Mouse (Mus musculus) c-Kit-negative CD71-positive TER-119-positive erythroid progenitor cells, embryonic 14.5 days (primary cell): Measurements from ENCODE around the gene Zfp142.

ENCODE experiments used
- DNase-seq: peaks from one replicate; pipeline ENCODE4 v3.0.0-alpha.2; 2013; ENCODE audit warnings: low read depth, low spot score

Zfp142 gene

GRCm38 (mm10) chr1:74587773-74588445 lies at the start of gene Zfp142, which contains the start of gene Bcs1l:
Zfp142 (minus strand) TSS chr1:74588246.
Bcs1l (plus strand) TSS chr1:74588289.
- peak; percentile 94 for DNase-seq

- DNase-seq = no peak
Measured at GRCm38 (mm10) chr1:74632734-74633133, 44.7 kb upstream of the Zfp142 start.

- no peak for DNase-seq
Measured at GRCm38 (mm10) chr1:74628001-74628400, 40.0 kb upstream of the Zfp142 start.

- DNase-seq = no peak
Measured at GRCm38 (mm10) chr1:74626076-74626475, 38.0 kb upstream of the Zfp142 start.

GRCm38 (mm10) chr1:74624183-74624582 lies 36.1 kb upstream of the Zfp142 start:
- no peak for DNase-seq

GRCm38 (mm10) chr1:74601267-74601962 lies 13.4 kb upstream of the Zfp142 start, which contains the start of the genes Rnf25 and Stk36:
Rnf25 (minus strand) TSS chr1:74601397.
Stk36 (plus strand) TSS chr1:74601445.
- peak; percentile 75 for DNase-seq

GRCm38 (mm10) chr1:74600501-74601266 lies 12.6 kb upstream of the Zfp142 start:
- DNase-seq = no peak

GRCm38 (mm10) chr1:74594434-74594833 lies 6.4 kb upstream of the Zfp142 start:
- no peak for DNase-seq

- peak; percentile 69 for DNase-seq
Measured at GRCm38 (mm10) chr1:74587233-74587772, 743 bp downstream of the Zfp142 start.

- no peak for DNase-seq
Measured at GRCm38 (mm10) chr1:74584616-74585398, 3.2 kb downstream of the Zfp142 start.

- no peak for DNase-seq
Measured at GRCm38 (mm10) chr1:74582621-74583020, 5.4 kb downstream of the Zfp142 start.

GRCm38 (mm10) chr1:74569739-74570719 lies 18.0 kb downstream of the Zfp142 start:
- no peak for DNase-seq

- DNase-seq = no peak
Measured at GRCm38 (mm10) chr1:74565834-74566233, 22.2 kb downstream of the Zfp142 start.

- no peak for DNase-seq
Measured at GRCm38 (mm10) chr1:74559061-74559460, 29.0 kb downstream of the Zfp142 start.

GRCm38 (mm10) chr1:74544184-74544583 lies 43.9 kb downstream of the Zfp142 start, which contains the start of gene Usp37:
Usp37 (minus strand) TSS chr1:74544284.
- no peak for DNase-seq

GRCm38 (mm10) chr1:74542451-74542961 lies 45.5 kb downstream of the Zfp142 start, which contains the start of gene Plcd4:
Plcd4 (plus strand) TSS chr1:74542888.
- DNase-seq = no peak

GRCm38 (mm10) chr1:74538650-74539049 lies 49.4 kb downstream of the Zfp142 start:
- no peak for DNase-seq

- no peak for DNase-seq
Measured at GRCm38 (mm10) chr1:74528589-74528988, 59.5 kb downstream of the Zfp142 start.

- DNase-seq = no peak
Measured at GRCm38 (mm10) chr1:74524746-74525145, 63.3 kb downstream of the Zfp142 start.
